Mouse (Mus musculus) limb, embryonic 14.5 days (tissue): Measurements from ENCODE around the gene Slc39a13. TPM values are rescaled to one million over a fixed set of nuclear protein-coding genes. Genes with fewer than 3 reads are reported as not detected.
"Not testable (repeated sequence)": the region's sequence is repeated elsewhere in the genome, so short reads cannot be mapped to it uniquely, and the experiment has no call there.

Experiments
- ATAC-seq: fragments of 200-750 bp; cut with Nextera tagmentation; 2 replicates; pipeline ENCODE4 v1.8.0; 2017; ENCODE audit warnings: low read depth, moderate number of reproducible peaks, moderate TSS enrichment; ENCODE audit not compliant: low FRiP score
- DNase-seq: peaks from one replicate; pipeline ENCODE4 v3.0.0-alpha.2; 2015; ENCODE audit warnings: low spot score
- H3K27ac ChIP-seq: fragments of 300-500 bp; sonication (generic); replicated peaks from 2 replicates; pipeline ENCODE4 v1.5.1; 2014; ENCODE audit warnings: low read depth, mild to moderate bottlenecking, low read length, moderate library complexity, mixed read lengths
- H3K27me3 ChIP-seq: fragments of 300-500 bp; sonication (generic); 2 replicates; pipeline ENCODE4 v1.6.1; 2014; ENCODE audit warnings: low read length, mixed read lengths; ENCODE audit not compliant: control insufficient read depth, insufficient read depth
- H3K36me3 ChIP-seq: fragments of 300-500 bp; sonication (generic); 2 replicates; pipeline ENCODE4 v1.6.1; 2014; ENCODE audit warnings: mild to moderate bottlenecking, low read length, moderate library complexity, mixed read lengths; ENCODE audit not compliant: control insufficient read depth, insufficient read depth
- H3K4me1 ChIP-seq: fragments of 300-500 bp; sonication (generic); 2 replicates; pipeline ENCODE4 v1.6.1; 2014; ENCODE audit warnings: antibody characterized with exemption, low read length, mixed read lengths; ENCODE audit not compliant: control insufficient read depth, insufficient read depth
- H3K4me2 ChIP-seq: fragments of 300-500 bp; sonication (generic); replicated peaks from 2 replicates; pipeline ENCODE4 v1.6.1; 2014; ENCODE audit warnings: low read depth, mild to moderate bottlenecking, low read length, moderate library complexity; ENCODE audit not compliant: severe bottlenecking
- H3K4me3 ChIP-seq: fragments of 300-500 bp; sonication (generic); replicated peaks from 2 replicates; pipeline ENCODE4 v1.5.1; 2014; ENCODE audit warnings: low read length
- H3K9ac ChIP-seq: fragments of 300-500 bp; sonication (generic); 2 replicates; pipeline ENCODE4 v1.6.1; 2014; ENCODE audit warnings: mild to moderate bottlenecking, low read depth, low read length, moderate library complexity; ENCODE audit not compliant: severe bottlenecking
- H3K9me3 ChIP-seq: fragments of 300-500 bp; sonication (generic); 2 replicates; pipeline ENCODE4 v1.6.1; 2016; ENCODE audit warnings: low read length; ENCODE audit not compliant: control insufficient read depth
- POLR2A ChIP-seq: fragments of 200-500 bp; IDR thresholded peaks from 2 replicates; pipeline ENCODE4 v1.8.0; 2012; ENCODE audit warnings: inconsistent platforms, mild to moderate bottlenecking, moderate library complexity, borderline replicate concordance; ENCODE audit not compliant: insufficient read depth, insufficient read length; ENCODE audit errors: extremely low read depth
- WGBS: fragments of 180-500 bp; shearing (Covaris S2); extraction: QIAGEN DNeasy Blood & Tissue Kit; methylation state at CpG from one replicate; pipeline ENCODE4 v1.1.7; 2014; 5-methylcytosine and 5-hydroxymethylcytosine counted together
- polyA plus RNA-seq, 2 experiments: library from polyadenylated mRNA; depleted of rRNA in 1 of 2; stranded (reverse) in 1 of 2; unstranded in 1 of 2; fragments of >200 nt; fragmentation: Nextera tagmentation in 1 of 2; extraction: Ambion mirVana in 1 of 2; gene quantifications; 2 replicates each; pipeline versions ENCODE4 v1.2.1 to v1.2.3; 2012 to 2014

Slc39a13 gene
- polyA plus RNA-seq, 2 experiments: 63.3 to 143 TPM

DNA sequence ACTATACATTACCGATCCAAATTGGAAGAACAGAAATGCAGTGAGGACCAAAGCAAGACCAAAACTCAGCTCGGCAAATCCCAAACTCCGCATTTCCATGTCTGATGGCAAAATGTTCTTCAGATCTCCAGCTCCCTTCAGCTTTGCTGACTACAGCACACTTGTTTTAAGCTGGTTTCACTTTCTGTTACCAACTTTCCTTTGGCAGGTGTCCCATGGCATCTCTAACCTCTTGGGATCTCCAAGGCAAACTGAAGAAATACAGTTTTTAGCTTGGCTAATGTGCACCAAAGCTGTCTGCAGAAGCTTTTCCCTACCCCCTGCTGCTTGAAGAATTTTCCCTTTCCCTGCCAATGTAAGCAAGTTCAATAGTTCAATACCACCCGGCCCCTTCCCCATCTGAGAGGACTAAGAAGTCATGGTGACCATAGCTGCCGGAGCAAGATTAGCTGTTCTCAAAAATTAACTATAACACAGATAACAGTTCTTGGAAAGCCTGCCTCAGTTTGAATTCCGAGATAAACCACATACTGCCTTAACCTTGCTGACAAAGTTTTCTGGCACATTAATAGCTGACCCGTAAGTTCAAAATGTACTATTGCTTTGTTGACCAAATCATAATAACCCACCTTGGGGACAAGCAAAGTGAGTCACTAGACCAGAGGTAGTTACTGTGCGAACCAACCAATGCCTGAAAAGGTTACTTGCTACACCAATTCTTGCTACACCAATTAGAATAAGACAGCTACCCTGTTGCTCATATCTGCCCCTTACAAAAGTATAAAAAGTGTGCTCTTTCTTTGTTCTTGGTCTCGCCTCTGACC, 42.6 kb downstream of the Slc39a13 start:
- H3K4me2 ChIP-seq: no peak overlapping the region
- no peak for TF ChIP-seq POLR2A
- H3K27me3 ChIP-seq: no peaks in the 10 kb centered on the region
- ATAC-seq (no peak), DNase-seq (no peak)
- WGBS: 89% methylated on average over 9 of the region's 9 CpGs
- H3K27ac ChIP-seq: 0 out of 2 replicates have a peak overlapping the region, but pooled peaks have one; percentile 19
- H3K4me3 ChIP-seq: no peak overlapping the region
- H3K36me3 ChIP-seq: no peaks in the 10 kb centered on the region
- H3K9ac ChIP-seq: no peak overlapping the region
- no peaks in the 10 kb centered on the region for H3K4me1 ChIP-seq
- H3K9me3 ChIP-seq: no peaks in the 10 kb centered on the region

DNA sequence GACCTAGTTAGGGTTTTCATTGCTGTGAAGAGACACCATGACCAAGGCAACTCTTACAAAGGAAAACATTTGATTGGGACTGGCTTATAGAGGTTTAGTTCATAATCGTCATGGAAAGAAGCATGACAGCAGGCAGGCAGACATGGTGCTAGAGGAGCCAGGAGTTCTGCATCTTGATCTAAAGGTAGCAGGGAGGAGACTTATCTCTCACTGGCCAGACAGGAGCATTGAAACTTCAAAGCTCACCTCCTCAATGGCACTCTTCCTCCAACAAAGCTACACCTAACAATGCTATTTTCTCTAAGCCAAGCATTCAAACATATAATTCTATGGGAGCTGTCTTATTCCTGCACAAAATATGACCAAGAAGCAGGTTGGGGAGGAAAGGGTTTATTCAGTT, 43.7 kb downstream of the Slc39a13 start:
- Histone ChIP-seq H3K9ac (no peak overlapping the region), H3K36me3 (no peaks in the 10 kb centered on the region), H3K9me3 (no peaks in the 10 kb centered on the region), H3K27me3 (no peaks in the 10 kb centered on the region), H3K4me3 (no peak overlapping the region), H3K4me1 (no peaks in the 10 kb centered on the region), H3K27ac (no peak overlapping the region), H3K4me2 (no peak overlapping the region)
- TF ChIP-seq POLR2A: no peak
- DNase-seq: no peak
- WGBS: 80% methylated on average over 1 of the region's 1 CpGs
- no peak for ATAC-seq

GRCm38 (mm10) chr2:91025081-91025516, 45.1 kb downstream of the Slc39a13 start:
- Histone ChIP-seq H3K4me2 (no peak overlapping the region), H3K27me3 (no peaks in the 10 kb centered on the region), H3K27ac (no peak overlapping the region), H3K9ac (no peak overlapping the region), H3K36me3 (peaks cover 10% of the 10 kb centered on the region), H3K9me3 (no peaks in the 10 kb centered on the region), H3K4me3 (no peak overlapping the region), H3K4me1 (no peaks in the 10 kb centered on the region)
- ATAC-seq (no peak), DNase-seq (no peak)
- no peak for TF ChIP-seq POLR2A
- 100% methylated on average over 1 of the region's 1 CpGs for WGBS

DNA sequence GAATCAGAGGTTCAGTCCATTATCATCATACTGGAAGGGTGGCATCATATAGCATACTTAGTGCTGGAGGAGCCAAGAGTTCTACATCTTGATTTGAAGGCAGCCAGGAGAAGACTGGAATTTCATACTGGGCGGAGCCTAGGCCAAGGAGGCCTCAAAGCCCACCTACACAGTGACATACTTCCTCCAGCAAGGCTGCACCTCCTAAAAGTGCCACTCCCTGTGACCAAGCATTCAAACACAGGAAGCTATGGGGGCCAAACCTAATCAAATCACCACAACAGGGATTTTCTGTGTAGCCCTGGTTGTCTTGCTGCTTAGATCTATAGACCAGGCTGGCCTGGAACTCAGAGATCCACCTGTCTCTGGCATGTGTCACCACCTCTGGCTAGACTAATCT, 46.3 kb downstream of the Slc39a13 start:
- WGBS: 100% methylated on average over 1 of the region's 1 CpGs
- no peak for ATAC-seq

DNA sequence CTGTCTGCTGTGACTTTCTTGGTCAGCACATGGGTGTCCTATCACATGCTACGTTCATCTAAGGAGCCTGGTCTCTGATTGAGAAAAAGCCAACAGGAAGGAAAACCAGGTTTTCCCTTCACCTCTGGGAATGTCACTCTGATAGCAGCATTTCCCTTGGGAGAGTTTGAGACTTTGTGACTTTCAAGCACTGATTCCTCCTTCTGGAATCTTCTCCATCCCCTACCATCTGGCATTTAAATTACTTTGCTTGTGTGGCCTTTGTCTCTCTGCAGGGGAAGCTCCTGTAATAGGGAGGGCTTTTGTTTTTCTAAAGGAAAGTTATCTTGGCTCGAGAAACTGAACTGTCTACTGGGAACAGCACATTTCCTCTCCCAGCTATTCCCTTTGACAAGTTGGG, 47.1 kb downstream of the Slc39a13 start:
- no peak overlapping the region for H3K9ac ChIP-seq
- ATAC-seq (no peak), DNase-seq (no peak)
- no peaks in the 10 kb centered on the region for H3K27me3 ChIP-seq
- H3K9me3 ChIP-seq: no peaks in the 10 kb centered on the region
- WGBS: 78% methylated on average over 2 of the region's 2 CpGs
- H3K36me3 ChIP-seq: peaks cover 24% of the 10 kb centered on the region
- no peak for TF ChIP-seq POLR2A
- no peaks in the 10 kb centered on the region for H3K4me1 ChIP-seq
- no peak overlapping the region for H3K27ac ChIP-seq
- no peak overlapping the region for H3K4me2 ChIP-seq
- no peak overlapping the region for H3K4me3 ChIP-seq

More for the DNA sequence above, 46.3 kb downstream of the Slc39a13 start:
- Histone ChIP-seq H3K4me2 (no peak overlapping the region), H3K27ac (no peak overlapping the region), H3K27me3 (no peaks in the 10 kb centered on the region), H3K4me1 (no peaks in the 10 kb centered on the region), H3K4me3 (no peak overlapping the region), H3K36me3 (peaks cover 17% of the 10 kb centered on the region), H3K9me3 (no peaks in the 10 kb centered on the region), H3K9ac (no peak overlapping the region)
- DNase-seq: no peak
- no peak for TF ChIP-seq POLR2A

- whole genome bisulfite sequencing: 96% methylated on average over 7 of the region's 7 CpGs
- not testable (repeated sequence) for H3K9ac ChIP-seq, H3K9me3 ChIP-seq, ATAC-seq, H3K4me1 ChIP-seq, DNase-seq, H3K4me3 ChIP-seq, H3K27ac ChIP-seq, H3K27me3 ChIP-seq, H3K4me2 ChIP-seq
- H3K36me3 ChIP-seq: peaks cover 24% of the 10 kb centered on the region
Measured at GRCm38 (mm10) chr2:91022266-91022665, 48.0 kb downstream of the Slc39a13 start.
